In genomic region chr8:95566217-95566616, GRCm38 (mm10) we compare ENCODE assay signal across 38 mouse cellular contexts. TPM values are rescaled to one million over a fixed set of nuclear protein-coding genes. Genes with fewer than 3 reads are reported as not detected.
DNase-seq lines count a peak whose midpoint lies in the region; ATAC-seq and TF ChIP-seq lines count a peak whose summit lies in the region.
"Had no signal": no experiment of that assay in that cellular context is flagged by ENCODE, and none has a peak within 500 bp of the region (broad histone marks: within the 10 kb centered on the region; RNA-seq: fewer than 3 reads in every experiment).

No protein-coding gene starts in this region.

- H3K4me1 ChIP-seq in lung, embryonic 15.5 days, result no peaks in the 10 kb centered on the region
- peaks cover 0 to 14% of the 10 kb centered on the region in 2 experiments; a peak in 3 of 4 replicates for H3K4me1 ChIP-seq in CH12.LX (ENCODE audit: control insufficient read depth in 1 of 2, insufficient read depth in 2 of 2)
- H3K4me1 ChIP-seq in MEL (ENCODE audit: control insufficient read depth in 1 of 2, insufficient read depth in 2 of 2, low read length in 2 of 2), result peaks cover 2 to 9% of the 10 kb centered on the region in 2 experiments
- H3K4me1 ChIP-seq in hindbrain, embryonic 14.5 days (replicated peaks; ENCODE audit: control insufficient read depth, insufficient read depth, low read length), result no peaks in the 10 kb centered on the region
- H3K4me1 ChIP-seq in neural tube, embryonic 15.5 days, result no peaks in the 10 kb centered on the region
- H3K4me1 ChIP-seq: hindbrain, embryonic 12.5 days had no signal

- no peak overlapping the region for H3K4me2 ChIP-seq in lung, embryonic 15.5 days
- H3K4me2 ChIP-seq in CH12.LX (ENCODE audit: insufficient read depth, low read depth, poor library complexity, severe bottlenecking), result no peak overlapping the region
- H3K4me2 ChIP-seq in hindbrain, embryonic 14.5 days (replicated peaks), result no peak overlapping the region
- H3K4me2 ChIP-seq in neural tube, embryonic 15.5 days, result no peak overlapping the region
- H3K4me2 ChIP-seq: hindbrain, embryonic 12.5 days; limb, embryonic 13.5 days; liver, embryonic 11.5 days; midbrain, embryonic 13.5 days had no signal

- TF ChIP-seq CTCF in CH12.LX (conservative IDR thresholded peaks at IDR 0.05 in 1 of 2, IDR thresholded peaks at IDR 0.05 in 1 of 2; ENCODE audit: low read depth in 2 of 2, low read length in 2 of 2) (peak in 1 of 2 experiments; percentile 62; a peak in 2 of 4 replicates), MEL (IDR thresholded peaks at IDR 0.05 in 2 of 3, conservative IDR thresholded peaks at IDR 0.05 in 1 of 3; ENCODE audit: control insufficient read depth in 1 of 3, insufficient read depth in 1 of 3, low read depth in 2 of 3, low read length in 3 of 3, poor library complexity in 1 of 3, severe bottlenecking in 1 of 3) (peak in 2 of 3 experiments; percentile 8 to 17; a peak in 2 of 6 replicates)

- H3K4me3 ChIP-seq in lung, embryonic 15.5 days, result no peak overlapping the region
- H3K4me3 ChIP-seq in CH12.LX (replicated peaks in 1 of 3; ENCODE audit: low read depth in 2 of 3, low read length in 2 of 3, poor library complexity in 1 of 3), result no peak overlapping the region
- H3K4me3 ChIP-seq in MEL (ENCODE audit: control insufficient read depth in 1 of 2, insufficient read depth in 1 of 2, low read depth in 2 of 2, low read length in 2 of 2), result no peak overlapping the region
- no peak overlapping the region for H3K4me3 ChIP-seq in hindbrain, embryonic 14.5 days (replicated peaks; ENCODE audit: low read length)
- no peak overlapping the region for H3K4me3 ChIP-seq in neural tube, embryonic 15.5 days (replicated peaks)
- H3K4me3 ChIP-seq: forebrain, embryonic 10.5 days; hindbrain, embryonic 12.5 days; limb, embryonic 13.5 days; midbrain, embryonic 13.5 days had no signal

- ATAC-seq in lung, embryonic 15.5 days (ENCODE audit: borderline replicate concordance, extremely low read depth, low FRiP score, low TSS enrichment), result peak; percentile 53; the same call in 1 of the 2 replicates
- ATAC-seq in megakaryocyte progenitor cell, adult 5-6 weeks (replicated peaks; ENCODE audit: poor library complexity), result peak; percentile 57; the same call in 1 of the 2 replicates
- no peak for ATAC-seq in hindbrain, embryonic 14.5 days (ENCODE audit: low FRiP score)
- ATAC-seq in neural tube, embryonic 15.5 days (ENCODE audit: low FRiP score), result no peak
- ATAC-seq: forebrain, embryonic 16.5 days; intestine, embryonic 16.5 days; midbrain, embryonic 13.5 days; Patski had no signal

- no peak for DNase-seq in lung, postnatal 25 days (ENCODE audit: low spot score)
- DNase-seq in CH12.LX (ENCODE audit: extremely low read depth) (peak; percentile 64), MEL (ENCODE audit: low read depth, low spot score) (peak; percentile 52)
- no peak for DNase-seq in hindbrain, embryonic 14.5 days (ENCODE audit: low spot score)
- DNase-seq: adrenal gland, postnatal 25 days; B cell, adult 2 months; cerebellum, adult 2 months; cerebellum, postnatal 14 days; gastrocnemius, postnatal 10 days; kidney, adult 8-10 months; kidney, postnatal 4 days; thymus, postnatal 4 days had no signal

- H3K9me3 ChIP-seq in lung, embryonic 15.5 days, result no peaks in the 10 kb centered on the region
- H3K9me3 ChIP-seq in CH12.LX (replicated peaks; ENCODE audit: low read length) (no peaks in the 10 kb centered on the region), MEL (replicated peaks; ENCODE audit: insufficient read depth, low read length) (no peaks in the 10 kb centered on the region)
- H3K9me3 ChIP-seq in hindbrain, embryonic 14.5 days (ENCODE audit: control insufficient read depth, low read length), result peaks cover 5% of the 10 kb centered on the region; the same call in 1 of the 2 replicates
- H3K9me3 ChIP-seq in neural tube, embryonic 15.5 days (replicated peaks), result 0 out of 2 replicates have a peak, but pooled peaks cover 5% of the 10 kb centered on the region
- H3K9me3 ChIP-seq: limb, embryonic 13.5 days; midbrain, embryonic 13.5 days had no signal

- no peaks in the 10 kb centered on the region for H3K36me3 ChIP-seq in lung, embryonic 15.5 days
- H3K36me3 ChIP-seq in CH12.LX (replicated peaks in 1 of 2; ENCODE audit: control insufficient read depth in 1 of 2, insufficient read depth in 1 of 2, low read length in 1 of 2), result no peaks in the 10 kb centered on the region
- peaks cover 0 to 4% of the 10 kb centered on the region in 2 experiments; a peak in 2 of 4 replicates for H3K36me3 ChIP-seq in MEL (ENCODE audit: control insufficient read depth in 1 of 2, insufficient read depth in 2 of 2, low read length in 2 of 2)
- no peaks in the 10 kb centered on the region for H3K36me3 ChIP-seq in hindbrain, embryonic 14.5 days (replicated peaks; ENCODE audit: control insufficient read depth, insufficient read depth)
- no peaks in the 10 kb centered on the region for H3K36me3 ChIP-seq in neural tube, embryonic 15.5 days
- H3K36me3 ChIP-seq: forebrain, embryonic 10.5 days; hindbrain, embryonic 12.5 days; limb, embryonic 13.5 days; midbrain, embryonic 13.5 days had no signal

- TF ChIP-seq RAD21 in CH12.LX (IDR thresholded peaks at IDR 0.05; ENCODE audit: low read depth, low read length) (peak; percentile 68), MEL (IDR thresholded peaks at IDR 0.05; ENCODE audit: low read depth, low read length) (peak; percentile 19)

- WGBS in lung, embryonic 15.5 days, result 40% methylated on average over 4 of the region's 4 CpGs
- WGBS in hindbrain, embryonic 14.5 days, result 74% methylated on average over 4 of the region's 4 CpGs
- 78% methylated on average over 4 of the region's 4 CpGs for WGBS in neural tube, embryonic 15.5 days

- 0 out of 2 replicates have a peak overlapping the region, but pooled peaks have one; percentile 20 for H3K27ac ChIP-seq in lung, embryonic 15.5 days
- H3K27ac ChIP-seq in CH12.LX (ENCODE audit: insufficient read depth, low read depth), result no peak overlapping the region
- H3K27ac ChIP-seq in MEL (ENCODE audit: control insufficient read depth, low read depth, low read length), result no peak overlapping the region
- H3K27ac ChIP-seq in hindbrain, embryonic 14.5 days, result no peak overlapping the region
- H3K27ac ChIP-seq in neural tube, embryonic 15.5 days (replicated peaks), result no peak overlapping the region
- H3K27ac ChIP-seq: forebrain, embryonic 10.5 days; hindbrain, embryonic 12.5 days; kidney, postnatal 0 days; limb, embryonic 13.5 days; midbrain, embryonic 13.5 days had no signal

- dilution Hi-C loops in CH12.LX (cut with MboI; ENCODE audit: extremely low pct_ligation_motif_present, extremely low pct_unique_long_range_greater_than_20kb, low sequenced_read_pairs), result no loop called here

- H3K79me2 ChIP-seq in CH12.LX (replicated peaks; ENCODE audit: control insufficient read depth, extremely low read depth, insufficient read depth, poor library complexity, severe bottlenecking) (no peaks in the 10 kb centered on the region), MEL (ENCODE audit: control insufficient read depth, insufficient read depth, low read length, poor library complexity) (no peaks in the 10 kb centered on the region)

- TF ChIP-seq EP300 in CH12.LX (IDR thresholded peaks at IDR 0.05; ENCODE audit: low read length) (no peak), MEL (IDR thresholded peaks at IDR 0.05; ENCODE audit: low read depth in 1 of 2, low read length in 2 of 2) (peak; percentile 59 to 60; a peak in 2 of 4 replicates)

- H3K27me3 ChIP-seq in lung, embryonic 15.5 days, result no peaks in the 10 kb centered on the region
- H3K27me3 ChIP-seq in CH12.LX (replicated peaks) (peaks cover 2% of the 10 kb centered on the region), MEL (ENCODE audit: control insufficient read depth in 1 of 2, insufficient read depth in 2 of 2, low read length in 2 of 2) (peaks cover 1 to 5% of the 10 kb centered on the region in 2 experiments; a peak in 3 of 4 replicates)
- H3K27me3 ChIP-seq in hindbrain, embryonic 14.5 days (ENCODE audit: control insufficient read depth, insufficient read depth, low read length), result no peaks in the 10 kb centered on the region
- no peaks in the 10 kb centered on the region for H3K27me3 ChIP-seq in neural tube, embryonic 15.5 days (replicated peaks)
- H3K27me3 ChIP-seq: hindbrain, embryonic 12.5 days; limb, embryonic 13.5 days; midbrain, embryonic 13.5 days had no signal

- TF ChIP-seq POLR2A in CH12.LX (IDR thresholded peaks at IDR 0.05; ENCODE audit: low read depth, low read length) (no peak), MEL (IDR thresholded peaks at IDR 0.05; ENCODE audit: control insufficient read depth in 1 of 2, insufficient read depth in 1 of 2, low read depth in 1 of 2, low read length in 2 of 2, poor library complexity in 1 of 2) (no peak)

- H3K9ac ChIP-seq in lung, embryonic 15.5 days, result no peak overlapping the region
- H3K9ac ChIP-seq in CH12.LX (ENCODE audit: insufficient read depth, low read depth), result no peak overlapping the region
- no peak overlapping the region for H3K9ac ChIP-seq in MEL (ENCODE audit: control insufficient read depth, low read depth, low read length, poor library complexity, severe bottlenecking)
- H3K9ac ChIP-seq in hindbrain, embryonic 14.5 days, result no peak overlapping the region
- H3K9ac ChIP-seq in neural tube, embryonic 15.5 days (replicated peaks), result no peak overlapping the region
- H3K9ac ChIP-seq: hindbrain, embryonic 12.5 days; limb, embryonic 13.5 days; midbrain, embryonic 13.5 days had no signal

- in situ Hi-C loops in CH12.LX (cut with MboI; ENCODE audit: low pct_ligation_motif_present, low pct_unique_long_range_greater_than_20kb, low sequenced_read_pairs), result no loop called here

RNA-seq across cellular contexts. Expression of gene Prss54, which starts 9.9 kb away (rescaled TPM):
- not detected in 2 replicates for polyA plus RNA-seq in lung, embryonic 15.5 days (2015; fragmentation: Nextera tagmentation; extraction: Ambion mirVana)
- total RNA-seq in CH12.LX (2012; rRNA removed), result not detected in 2 replicates
- not detected in 2 replicates for total RNA-seq in CH12.LX (2014; rRNA removed)
- not detected in 2 replicates for polyA plus RNA-seq in CH12.LX (2012; ENCODE audit: insufficient read length, low read depth)
- not detected in 2 replicates for total RNA-seq in MEL (2012; rRNA removed)
- not detected for polyA plus RNA-seq in MEL (2012; ENCODE audit: insufficient read depth in 1 of 2, insufficient read length in 2 of 2, low read depth in 1 of 2, low replicate concordance in 2 of 2, missing spikeins in 1 of 2)
- not detected in 2 replicates for total RNA-seq in megakaryocyte progenitor cell, adult 5-6 weeks (2015)
- not detected in 2 replicates for total RNA-seq in megakaryocyte progenitor cell, adult 5-6 weeks (2017)
- polyA plus RNA-seq in hindbrain, embryonic 14.5 days (2014; fragmentation: Nextera tagmentation; extraction: Ambion mirVana), result not detected in 2 replicates
- not detected in 2 replicates for polyA plus RNA-seq in neural tube, embryonic 15.5 days (2015; fragmentation: Nextera tagmentation; extraction: Ambion mirVana)
- total RNA-seq: adrenal gland, adult 18-20 months; adrenal gland, postnatal 25 days; ES-E14; gastrocnemius, postnatal 10 days; heart, postnatal 25 days; layer of hippocampus, adult 8-10 months; layer of hippocampus, postnatal 25 days; left cerebral cortex, adult 8-10 months; megakaryocyte, adult 5-6 weeks; monocyte, adult 5-6 weeks; neutrophil, adult 5-6 weeks had no signal
- polyA plus RNA-seq: brain, embryonic 14.5 days; cerebellum, adult 2 months; forebrain, embryonic 10.5 days; forebrain, embryonic 16.5 days; heart, embryonic 14.5 days; hindbrain, embryonic 12.5 days; intestine, embryonic 16.5 days; kidney, postnatal 0 days; limb, embryonic 13.5 days; liver, embryonic 11.5 days; liver, embryonic 16.5 days; midbrain, embryonic 13.5 days; Patski; stomach, embryonic 14.5 days; thymus, postnatal 0 days had no signal

RNA-seq across cellular contexts. Expression of gene Ccdc113, which starts 32.3 kb away (rescaled TPM):
- 2.7 and 3.0 TPM in 2 replicates for polyA plus RNA-seq in lung, embryonic 15.5 days (2015; fragmentation: Nextera tagmentation; extraction: Ambion mirVana)
- total RNA-seq in CH12.LX (2012; rRNA removed) (not detected in 2 replicates), CH12.LX (2014; rRNA removed) (not detected in 2 replicates), MEL (2012; rRNA removed) (not detected in 2 replicates)
- polyA plus RNA-seq in CH12.LX (2012; ENCODE audit: insufficient read length, low read depth) (not detected in 2 replicates), MEL (2012; ENCODE audit: insufficient read depth in 1 of 2, insufficient read length in 2 of 2, low read depth in 1 of 2, low replicate concordance in 2 of 2, missing spikeins in 1 of 2) (not detected)
- total RNA-seq in megakaryocyte progenitor cell, adult 5-6 weeks (2015), result not detected in 2 replicates
- total RNA-seq in megakaryocyte progenitor cell, adult 5-6 weeks (2017), result not detected in 2 replicates
- 3.1 and 3.4 TPM in 2 replicates for polyA plus RNA-seq in hindbrain, embryonic 14.5 days (2014; fragmentation: Nextera tagmentation; extraction: Ambion mirVana)
- polyA plus RNA-seq in neural tube, embryonic 15.5 days (2015; fragmentation: Nextera tagmentation; extraction: Ambion mirVana), result 0.78 and 1.0 TPM in 2 replicates
- total RNA-seq: heart, postnatal 25 days; megakaryocyte, adult 5-6 weeks; monocyte, adult 5-6 weeks; neutrophil, adult 5-6 weeks had no signal
- polyA plus RNA-seq: intestine, embryonic 16.5 days; liver, embryonic 11.5 days; liver, embryonic 16.5 days; stomach, embryonic 14.5 days had no signal

Comparison
In these comparisons a context has a peak if more than half of its experiments do, and no peak if none do; other contexts are left out.
1. ATAC-seq: peak in lung, embryonic 15.5 days (single experiment) and megakaryocyte progenitor cell, adult 5-6 weeks (single experiment); none in hindbrain, embryonic 14.5 days (single experiment) and neural tube, embryonic 15.5 days (single experiment).
2. DNase-seq: peak in CH12.LX (single experiment) and MEL (single experiment); none in lung, postnatal 25 days (single experiment) and hindbrain, embryonic 14.5 days (single experiment).